Mouse (Mus musculus) left cerebral cortex, postnatal 10 days (tissue): ENCODE data around the gene Cd274. TPM values are rescaled to one million over a fixed set of nuclear protein-coding genes. Genes with fewer than 3 reads are reported as not detected.

ENCODE experiments used
- DNase-seq, 2 experiments: peaks; one replicate each; pipeline ENCODE4 v3.0.0; 2021 to 2022; ENCODE audit warnings: low spot score in 2 of 2, mixed read lengths in 1 of 2; ENCODE audit errors: extremely low spot score in 1 of 2
- intact Hi-C: fragments of 180-260 bp; cut with DNase I; formaldehyde crosslinking; loops from one replicate; pipeline ENCODE4 v1.15.1; 2025
- total RNA-seq, 2 experiments: library from RNA; stranded (reverse); gene quantifications; 2 replicates each; pipeline ENCODE4 v1.2.3; 2021

Cd274 gene
- total RNA-seq, 2 experiments from 2014 or later, result 0.51 to 0.99 TPM

DNA sequence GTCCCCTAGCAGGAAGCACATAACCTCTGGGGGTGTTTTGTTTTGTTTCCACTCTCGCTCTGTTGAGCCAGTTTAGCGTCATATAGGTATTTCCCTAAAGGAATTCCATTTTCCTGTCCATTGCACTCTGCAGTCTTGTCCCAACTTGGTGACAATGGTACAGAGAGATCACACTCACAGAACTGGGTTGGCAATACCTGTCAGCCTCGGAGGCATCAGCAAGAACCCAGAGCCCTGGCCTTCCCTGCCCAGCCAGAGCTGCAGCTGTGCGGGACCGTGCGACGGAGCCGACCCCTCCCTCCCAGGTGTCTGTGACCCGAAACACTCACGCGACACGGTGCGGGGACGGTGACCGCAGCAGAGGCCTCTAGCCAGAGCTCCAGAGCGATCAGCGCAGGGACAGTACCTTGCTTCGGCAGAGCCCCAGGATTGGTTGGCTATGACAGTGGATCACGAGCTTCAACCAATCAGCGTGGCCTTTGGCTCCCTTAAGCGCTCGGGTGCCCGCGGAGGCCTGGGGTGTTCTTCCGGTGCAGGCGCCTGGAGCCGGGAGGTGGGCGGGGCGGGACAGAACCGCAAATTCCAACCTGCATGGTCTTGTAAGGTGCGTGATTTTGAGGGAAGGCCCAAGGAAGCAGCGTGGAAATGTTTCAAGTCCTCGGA lies 5.7 kb upstream of the Cd274 start:
- intact Hi-C loops, result no loop called here
- DNase-seq, result peak; percentile 92

DNA sequence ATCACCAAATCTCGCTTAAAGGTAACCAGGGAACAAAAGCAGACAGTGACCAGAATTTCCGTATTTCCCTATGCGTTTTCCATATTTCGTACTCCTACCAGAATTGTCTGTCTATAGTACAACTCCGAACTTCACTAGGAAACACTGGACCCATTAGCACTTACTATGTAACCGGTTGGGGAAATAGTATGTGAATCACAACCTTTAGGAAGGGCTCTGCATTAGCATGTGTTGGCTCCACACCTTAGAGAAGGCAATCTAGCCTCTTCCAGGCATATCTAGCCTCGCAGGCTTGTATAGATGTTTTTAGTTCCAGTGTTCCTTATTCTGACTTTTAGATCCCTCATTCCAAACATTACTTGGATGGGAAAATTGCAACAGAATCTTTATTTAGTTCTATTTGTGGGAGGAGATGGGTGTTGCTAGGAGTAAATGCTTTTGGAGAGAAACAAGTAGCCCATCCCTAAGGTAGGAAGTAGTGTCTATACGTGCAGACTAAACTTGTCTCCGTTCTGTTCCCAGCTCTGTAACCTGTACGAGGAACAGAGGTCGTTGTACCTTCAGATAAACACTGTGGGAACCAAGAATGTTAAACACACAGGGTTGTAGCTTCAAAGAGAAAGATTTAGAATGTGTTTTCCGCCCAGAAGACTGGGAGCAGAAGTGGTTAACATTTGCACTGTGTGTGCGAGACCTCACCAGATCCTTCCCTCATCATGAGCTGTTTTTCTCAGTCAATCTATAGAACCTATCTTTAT lies 4.9 kb upstream of the Cd274 start:
- DNase-seq, result no peak

DNA sequence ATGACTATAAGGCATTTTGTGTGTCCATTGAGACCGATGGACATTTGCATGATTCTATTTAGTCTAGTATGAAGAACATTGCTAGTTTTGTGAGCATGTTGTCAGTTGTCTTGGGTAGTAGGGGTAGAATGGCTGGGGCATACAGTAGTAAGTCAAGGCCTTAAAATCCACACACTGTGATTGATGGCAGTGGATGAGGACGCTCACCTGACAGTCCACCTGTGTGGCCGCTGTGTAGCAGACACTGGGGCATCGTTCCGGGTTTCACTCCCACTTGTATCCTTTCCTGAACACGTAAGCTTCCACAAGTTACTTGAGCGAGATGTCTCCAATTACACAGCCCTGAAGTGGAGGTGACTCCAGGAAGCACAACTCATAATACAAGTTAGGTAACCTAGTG lies 3.7 kb upstream of the Cd274 start:
- intact Hi-C loops, result no loop called here
- no peak for DNase-seq

More for the DNA sequence above, 4.9 kb upstream of the Cd274 start:
- intact Hi-C loops, result no loop called here

DNA sequence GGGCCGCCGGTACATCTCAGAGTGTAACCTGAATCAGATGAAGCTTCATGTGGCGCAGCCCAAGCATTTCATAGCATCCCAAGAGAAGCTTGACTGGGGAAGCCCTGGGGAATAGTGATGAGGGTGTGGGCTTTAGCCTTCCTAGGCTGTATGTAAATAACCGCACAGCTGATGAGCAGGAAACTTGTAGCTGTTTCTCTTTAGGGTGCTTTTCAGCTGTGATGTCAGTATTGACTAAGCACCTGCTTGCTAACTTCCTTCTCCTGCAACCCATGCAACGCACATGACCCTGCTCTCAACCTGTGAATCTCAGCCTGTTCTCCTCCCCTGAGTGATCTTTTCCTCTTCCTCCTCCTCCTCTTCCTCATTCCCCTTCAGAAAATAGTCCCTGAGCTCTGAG lies 3.2 kb upstream of the Cd274 start:
- no peak for DNase-seq
- intact Hi-C loops, result no loop called here

DNA sequence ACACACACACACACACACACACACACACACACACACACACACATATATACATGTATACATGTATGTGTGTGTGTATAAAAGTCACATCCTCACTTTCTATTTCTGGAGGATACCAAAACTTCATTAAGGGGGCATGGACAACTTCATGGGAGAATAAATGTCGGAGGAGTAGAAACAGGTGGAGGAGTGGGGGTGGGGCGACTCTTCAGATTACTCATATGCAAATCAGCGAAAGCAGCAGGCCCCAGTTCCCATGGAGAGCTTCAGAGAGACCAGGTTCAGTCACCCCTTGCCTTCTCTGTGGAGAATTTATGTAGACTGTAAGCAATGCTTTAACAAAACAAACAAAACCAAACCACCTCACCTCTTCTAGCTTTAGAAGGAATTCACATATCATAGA lies 2.1 kb upstream of the Cd274 start:
- intact Hi-C loops, result no loop called here
- no peak for DNase-seq

DNA sequence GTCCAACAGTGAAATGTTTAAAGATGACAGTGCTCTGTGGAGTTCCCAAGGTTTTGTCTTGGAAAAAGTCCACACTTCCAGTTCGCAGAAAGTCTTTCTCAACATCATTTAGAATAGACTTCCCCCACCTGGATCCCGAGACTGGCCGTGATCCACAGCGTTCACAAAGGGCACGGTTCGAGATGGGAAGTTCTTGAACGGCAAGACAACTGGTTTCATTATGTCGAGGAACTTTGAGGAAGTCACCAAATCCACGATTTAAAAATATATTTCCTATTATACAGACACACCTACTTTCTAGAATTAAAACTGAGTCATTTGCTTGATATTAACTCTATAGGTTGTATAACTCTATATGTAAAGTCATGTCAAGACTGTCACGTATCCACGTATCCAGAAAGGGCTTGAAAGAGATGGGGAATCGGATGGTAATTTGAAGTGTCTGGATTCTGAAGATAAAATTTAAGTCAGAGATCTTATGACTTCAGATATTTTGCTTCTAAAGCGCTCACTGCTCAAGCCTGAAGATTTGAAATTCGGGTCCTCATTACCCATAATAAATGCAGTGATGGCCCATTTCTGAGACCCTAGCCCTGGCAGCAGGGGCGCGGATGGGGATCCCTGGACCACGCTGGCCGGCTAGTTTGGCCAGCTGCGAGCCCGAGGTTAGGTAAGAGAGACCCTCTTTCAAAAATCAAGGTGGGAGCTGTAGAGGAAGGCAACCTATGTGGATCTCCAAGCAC lies 858 bp upstream of the Cd274 start:
- intact Hi-C loops, result no loop called here
- DNase-seq, result no peak

DNA sequence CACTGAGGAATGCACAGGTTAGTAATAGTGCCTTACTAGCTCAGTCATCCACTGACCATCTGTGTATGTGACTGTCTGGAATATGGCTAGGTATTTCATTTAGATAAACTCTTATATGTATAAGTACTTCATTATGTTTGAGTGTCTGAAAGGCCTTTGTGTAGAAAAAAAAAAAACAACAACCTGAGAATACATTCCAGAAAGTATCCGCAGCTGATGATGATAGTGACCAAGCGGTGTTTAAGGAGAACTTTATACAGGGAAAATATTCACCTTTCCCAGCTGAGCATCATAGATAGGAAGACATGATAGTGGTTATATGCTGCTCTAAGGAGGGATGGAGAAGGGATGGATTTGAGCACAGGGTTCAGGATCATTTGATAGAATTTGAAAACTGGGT lies 786 bp downstream of the Cd274 start:
- intact Hi-C loops, result no loop called here
- DNase-seq, result no peak

DNA sequence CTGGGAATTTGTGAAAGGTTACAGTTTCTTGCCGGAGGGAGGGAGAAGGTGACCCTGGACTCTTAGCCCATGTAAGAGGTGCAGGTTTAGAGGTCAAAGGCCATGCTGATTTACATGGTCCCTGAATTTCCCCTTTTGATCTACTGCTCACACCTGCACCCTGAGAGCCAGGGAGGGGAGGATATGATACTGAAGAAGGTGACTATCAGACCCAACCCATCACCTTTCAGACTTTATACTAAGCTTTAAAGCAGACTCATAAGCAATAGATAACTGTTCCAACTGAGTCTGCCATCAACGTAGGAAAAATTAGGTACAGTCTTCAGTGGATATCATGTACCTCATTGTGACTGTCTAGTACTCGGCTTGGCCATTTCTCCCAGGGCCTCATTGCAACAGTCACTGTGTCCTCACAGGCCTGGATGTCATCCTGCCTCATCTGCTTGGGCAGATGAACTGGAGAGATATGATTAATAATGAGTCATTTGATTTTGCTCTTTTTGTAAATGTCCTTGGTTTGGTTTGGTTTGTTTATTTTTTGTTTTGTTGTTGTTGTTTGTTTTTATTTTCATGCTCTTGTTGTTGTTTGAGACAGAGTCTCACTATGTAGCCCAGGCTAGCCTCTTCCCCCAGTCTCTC lies 1.5 kb downstream of the Cd274 start:
- no peak for DNase-seq
- intact Hi-C loops, result no loop called here

DNA sequence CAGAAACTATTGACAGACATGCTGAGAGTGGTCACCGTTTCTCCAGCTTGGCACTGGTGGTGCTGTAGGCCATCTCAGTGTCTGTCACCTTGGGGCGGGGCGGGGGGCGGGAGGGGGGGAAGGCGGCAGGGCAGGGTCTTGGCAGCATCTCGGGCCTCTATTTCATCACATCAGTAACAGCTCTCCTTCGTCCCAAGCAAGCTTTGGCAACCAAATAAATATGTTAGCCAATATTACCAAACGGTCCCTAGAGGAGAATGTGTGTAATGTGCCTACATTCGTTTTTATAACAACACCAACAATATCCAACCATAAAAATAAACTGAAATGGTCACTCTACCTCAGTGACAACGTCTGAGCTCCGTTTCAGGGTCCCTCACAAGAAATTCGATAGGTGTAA lies 2.9 kb downstream of the Cd274 start:
- no peak for DNase-seq
- intact Hi-C loops, result loop anchor here (5.0 kb wide), 1 partner anchor 132 kb away; no protein-coding TSS in a partner anchor

DNA sequence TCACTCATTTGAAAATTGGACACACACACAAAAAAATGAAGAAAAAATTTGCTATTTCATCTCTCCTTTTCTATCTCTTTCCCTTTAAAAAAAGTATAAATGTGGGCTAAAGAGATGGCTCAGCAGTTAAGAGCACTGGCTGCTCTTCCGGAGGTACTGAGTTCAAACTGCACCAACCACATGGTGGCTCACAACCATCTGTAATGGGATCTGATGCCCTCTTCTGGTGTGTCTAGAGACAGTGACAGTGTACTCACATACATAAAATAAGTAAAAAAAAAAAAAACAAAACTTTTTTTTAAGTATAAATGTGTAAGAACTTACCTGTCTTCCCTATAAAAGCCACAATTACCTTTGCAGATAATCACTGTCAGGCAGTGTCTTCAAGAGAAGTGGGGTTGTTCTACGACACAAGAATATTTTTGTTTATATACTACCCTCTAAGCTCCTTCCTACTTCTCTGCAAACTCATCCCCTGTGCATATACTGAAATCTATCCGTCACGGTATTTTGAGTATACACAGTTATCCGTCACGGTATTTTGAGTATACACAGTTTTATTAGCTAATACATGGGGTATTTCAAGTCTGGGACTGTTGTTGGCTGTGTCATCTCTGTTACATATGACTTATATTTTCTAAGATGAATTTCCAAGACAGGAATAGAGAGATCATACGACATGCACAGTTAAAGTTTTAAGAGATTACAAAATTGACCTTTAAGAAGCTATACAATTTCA lies 3.5 kb downstream of the Cd274 start:
- no peak for DNase-seq
- intact Hi-C loops, result loop anchor here (5.0 kb wide), 1 partner anchor 132 kb away; no protein-coding TSS in a partner anchor

DNA sequence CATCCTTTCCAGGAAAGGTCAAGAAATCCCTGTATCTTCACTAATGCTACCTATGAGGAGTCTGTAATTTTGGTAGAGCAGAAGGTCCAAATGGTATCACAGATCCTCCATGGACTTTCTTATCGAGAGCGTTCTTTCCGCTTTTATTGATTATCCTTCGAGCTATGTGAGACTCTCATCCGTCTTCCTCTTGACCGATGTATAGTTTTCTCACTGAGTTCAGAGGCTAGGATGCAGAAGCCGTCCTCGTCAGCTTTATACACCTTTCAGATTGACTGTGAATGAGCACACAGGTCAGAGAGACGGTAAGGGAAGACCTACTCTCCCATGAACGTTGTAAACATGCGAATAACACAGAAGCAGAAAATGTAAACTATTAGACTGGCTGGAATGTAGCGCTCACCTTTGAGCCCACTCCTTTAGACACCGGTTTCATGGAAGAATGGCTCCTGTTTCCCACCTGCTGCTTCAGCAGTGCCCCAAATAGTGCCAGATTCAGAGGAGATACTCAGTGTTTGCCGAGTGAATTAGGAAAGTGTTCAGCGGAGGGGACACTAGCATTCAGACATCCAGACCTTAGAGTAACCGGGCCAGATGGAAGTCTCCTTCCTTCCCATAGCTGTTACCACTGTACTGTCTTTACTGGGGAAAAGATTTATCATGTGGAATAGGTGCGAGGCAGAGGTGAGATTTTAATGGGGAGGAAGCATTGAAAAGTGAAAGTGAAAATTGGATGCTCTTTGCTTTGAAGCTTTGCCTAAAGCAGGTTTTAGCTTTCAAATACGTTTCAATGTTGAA lies 4.2 kb downstream of the Cd274 start:
- intact Hi-C loops, result loop anchor here (5.0 kb wide), 1 partner anchor 131 kb away; no protein-coding TSS in a partner anchor
- DNase-seq, result no peak

DNA sequence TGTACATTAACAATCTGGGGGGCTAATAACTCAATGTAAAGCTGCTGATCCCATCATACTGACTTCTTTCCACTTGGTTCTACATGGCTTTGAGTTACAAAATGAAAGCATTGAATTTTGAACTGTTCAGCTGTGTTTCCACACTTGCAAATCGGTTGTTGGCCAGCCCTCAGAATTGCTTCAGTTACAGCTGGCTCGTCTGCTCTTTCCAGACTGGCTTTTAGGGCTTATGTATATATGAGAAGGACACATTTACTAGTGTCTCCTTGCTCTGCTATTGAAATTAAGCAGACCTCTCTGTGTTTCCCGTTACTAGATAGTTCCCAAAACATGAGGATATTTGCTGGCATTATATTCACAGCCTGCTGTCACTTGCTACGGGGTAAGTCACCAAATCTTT lies 4.9 kb downstream of the Cd274 start:
- intact Hi-C loops, result loop anchor here (5.0 kb wide), 1 partner anchor 130 kb away; no protein-coding TSS in a partner anchor

DNA sequence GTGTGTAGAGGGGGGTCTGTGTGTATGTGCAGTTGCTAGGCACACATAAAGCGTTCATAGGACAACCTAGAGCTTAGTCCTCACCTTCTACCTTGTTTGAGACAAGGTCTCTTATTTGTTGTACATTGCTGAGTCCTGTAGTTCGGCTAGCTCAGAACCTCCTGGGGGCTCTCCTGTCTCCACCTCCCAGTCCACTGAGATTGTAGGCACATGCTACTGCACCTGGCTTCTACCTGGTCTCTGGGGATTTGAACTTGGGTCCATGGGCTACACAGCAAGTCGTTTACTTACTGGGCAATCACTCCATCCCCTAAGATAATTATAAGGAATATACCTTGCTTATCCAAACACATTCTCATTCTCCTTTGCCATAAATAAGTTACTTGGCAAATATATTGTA lies 5.4 kb downstream of the Cd274 start:
- no peak for DNase-seq
- intact Hi-C loops, result loop anchor here (5.0 kb wide), 1 partner anchor 130 kb away; no protein-coding TSS in a partner anchor

More for the DNA sequence above, 4.9 kb downstream of the Cd274 start:
- DNase-seq, result peak; percentile 34 to 53

DNA sequence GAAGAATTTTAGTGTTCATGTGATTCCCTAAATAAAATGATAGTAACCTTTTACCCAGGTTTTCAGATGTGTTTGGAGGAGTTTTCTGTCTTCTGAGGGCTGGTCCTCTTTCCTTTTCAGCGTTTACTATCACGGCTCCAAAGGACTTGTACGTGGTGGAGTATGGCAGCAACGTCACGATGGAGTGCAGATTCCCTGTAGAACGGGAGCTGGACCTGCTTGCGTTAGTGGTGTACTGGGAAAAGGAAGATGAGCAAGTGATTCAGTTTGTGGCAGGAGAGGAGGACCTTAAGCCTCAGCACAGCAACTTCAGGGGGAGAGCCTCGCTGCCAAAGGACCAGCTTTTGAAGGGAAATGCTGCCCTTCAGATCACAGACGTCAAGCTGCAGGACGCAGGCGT lies 6.2 kb downstream of the Cd274 start:
- intact Hi-C loops, result loop anchor here (5.0 kb wide), 1 partner anchor 129 kb away; no protein-coding TSS in a partner anchor
- DNase-seq, result no peak

DNA sequence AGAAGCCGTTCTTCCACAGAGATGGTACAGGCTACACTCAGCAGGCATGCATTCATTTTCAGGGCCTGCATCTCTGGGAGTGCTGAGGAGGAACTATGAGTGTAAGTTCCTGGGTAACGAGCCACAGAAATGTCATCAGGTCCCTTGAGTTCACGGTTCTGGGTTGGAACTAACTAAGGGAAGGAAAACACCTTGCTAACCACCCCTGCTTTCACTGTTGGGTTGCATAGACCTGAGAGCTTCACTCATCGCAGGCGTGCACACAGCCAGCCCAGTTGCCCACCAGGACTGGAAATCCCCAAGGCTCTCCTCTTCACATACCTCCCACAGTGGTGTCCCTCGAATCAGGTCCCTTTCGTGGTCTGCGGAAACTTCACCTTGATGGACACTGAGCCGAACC lies 7.7 kb downstream of the Cd274 start:
- intact Hi-C loops, result loop anchor here (5.0 kb wide), 1 partner anchor 127 kb away; no protein-coding TSS in a partner anchor
- no peak for DNase-seq

DNA sequence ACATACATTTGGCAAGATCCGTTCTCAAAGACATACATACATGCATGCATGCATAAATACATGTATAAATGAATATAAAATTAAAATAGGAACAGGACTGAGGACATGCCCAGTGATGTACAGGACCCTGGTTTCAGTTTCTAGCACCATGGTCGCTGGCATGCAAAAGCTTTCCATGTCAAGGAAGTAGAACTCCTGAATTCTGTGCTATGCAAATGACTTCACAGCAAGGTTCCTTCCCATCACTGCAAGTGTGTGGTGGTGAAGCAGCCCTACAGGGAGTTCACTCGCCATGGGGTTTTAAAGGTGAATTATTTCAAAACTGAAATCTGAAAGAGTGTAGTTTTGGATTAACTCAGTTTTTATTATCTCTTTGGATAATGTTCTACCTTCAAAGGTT lies 9.1 kb downstream of the Cd274 start:
- DNase-seq, result no peak
- intact Hi-C loops, result no loop called here

DNA sequence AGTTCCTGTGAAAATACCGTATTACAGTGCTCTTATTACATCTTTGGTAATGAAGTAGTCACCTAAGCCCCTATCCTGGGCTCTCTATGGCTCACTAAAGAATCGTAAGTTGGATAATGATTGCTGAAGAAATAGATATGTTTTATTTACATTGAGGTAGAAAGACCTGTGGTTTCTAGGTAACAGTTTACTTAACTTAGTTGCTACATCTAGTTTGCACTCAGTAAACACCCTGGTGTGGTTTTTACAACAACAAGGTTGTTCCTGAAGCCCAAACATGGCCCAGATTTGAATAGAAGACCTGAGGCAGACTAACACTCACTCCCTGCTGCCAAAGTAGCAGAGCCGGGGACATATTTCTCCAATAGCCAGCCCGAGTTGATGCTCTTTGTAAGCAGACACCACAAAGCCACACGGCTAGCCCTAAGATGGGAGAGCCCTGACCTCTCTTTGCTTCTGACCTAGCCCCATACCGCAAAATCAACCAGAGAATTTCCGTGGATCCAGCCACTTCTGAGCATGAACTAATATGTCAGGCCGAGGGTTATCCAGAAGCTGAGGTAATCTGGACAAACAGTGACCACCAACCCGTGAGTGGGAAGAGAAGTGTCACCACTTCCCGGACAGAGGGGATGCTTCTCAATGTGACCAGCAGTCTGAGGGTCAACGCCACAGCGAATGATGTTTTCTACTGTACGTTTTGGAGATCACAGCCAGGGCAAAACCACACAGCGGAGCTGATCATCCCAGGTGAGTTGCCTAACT lies 12.8 kb downstream of the Cd274 start:
- intact Hi-C loops, result no loop called here

More for the DNA sequence above, 12.8 kb downstream of the Cd274 start:
- no peak for DNase-seq
